Mouse (Mus musculus) heart, embryonic 12.5 days (tissue): ENCODE measurements around the gene Lmbr1. TPM values are rescaled to one million over a fixed set of nuclear protein-coding genes. Genes with fewer than 3 reads are reported as not detected.

ENCODE experiments used
- ATAC-seq: fragments of 200-750 bp; cut with Nextera tagmentation; 2 replicates; pipeline ENCODE4 v1.8.0; 2017; ENCODE audit warnings: moderate TSS enrichment, moderate library complexity; ENCODE audit not compliant: insufficient number of reproducible peaks, low FRiP score
- H3K27ac ChIP-seq: fragments of 300-500 bp; sonication (generic); 2 replicates; pipeline ENCODE4 v1.5.1; 2016; ENCODE audit warnings: mild to moderate bottlenecking, moderate library complexity; ENCODE audit not compliant: poor library complexity, severe bottlenecking
- H3K27me3 ChIP-seq: fragments of 300-500 bp; sonication (generic); replicated peaks from 2 replicates; pipeline ENCODE4 v1.6.1; 2016; ENCODE audit warnings: mild to moderate bottlenecking, moderate library complexity
- H3K36me3 ChIP-seq: fragments of 300-500 bp; sonication (generic); 2 replicates; pipeline ENCODE4 v1.6.1; 2016; ENCODE audit warnings: mild to moderate bottlenecking, moderate library complexity
- H3K4me1 ChIP-seq: fragments of 300-500 bp; sonication (generic); replicated peaks from 2 replicates; pipeline ENCODE4 v1.6.1; 2016; ENCODE audit warnings: mild to moderate bottlenecking
- H3K4me2 ChIP-seq: fragments of 300-500 bp; sonication (generic); 2 replicates; pipeline ENCODE4 v1.6.1; 2016; ENCODE audit warnings: mild to moderate bottlenecking, moderate library complexity
- H3K4me3 ChIP-seq: fragments of 300-500 bp; sonication (generic); 2 replicates; pipeline ENCODE4 v1.5.1; 2016; ENCODE audit warnings: mild to moderate bottlenecking
- H3K9ac ChIP-seq: fragments of 300-500 bp; sonication (generic); 2 replicates; pipeline ENCODE4 v1.6.1; 2016; ENCODE audit warnings: mild to moderate bottlenecking, moderate library complexity
- H3K9me3 ChIP-seq: fragments of 300-500 bp; sonication (generic); replicated peaks from 2 replicates; pipeline ENCODE4 v1.6.1; 2016; ENCODE audit warnings: mild to moderate bottlenecking, moderate library complexity
- WGBS: fragments of 180-500 bp; shearing (Covaris S2); methylation state at CpG from one replicate; pipeline ENCODE4 v1.1.7; 2016; 5-methylcytosine and 5-hydroxymethylcytosine counted together
- polyA plus RNA-seq: library from polyadenylated mRNA; unstranded; fragments of >200 nt; fragmentation: Nextera tagmentation; extraction: Ambion mirVana; gene quantifications from 2 replicates; pipeline ENCODE4 v1.2.1, GENCODE M21; 2016

Gene Lmbr1
- polyA plus RNA-seq, 1 experiment from 2014 or later = 14.3 TPM

GRCm38 (mm10) chr5:29377590-29378297 is 446 bp downstream of the Lmbr1 start:
- 1% methylated on average over 47 of the region's 47 CpGs for WGBS
- ATAC-seq = peak; percentile 75
- Histone ChIP-seq H3K27me3 (no peaks in the 10 kb centered on the region), H3K4me3 (peak overlapping the region; percentile 78), H3K4me1 (peaks cover 14% of the 10 kb centered on the region), H3K36me3 (no peaks in the 10 kb centered on the region), H3K9me3 (no peaks in the 10 kb centered on the region), H3K4me2 (peak overlapping the region; percentile 90), H3K9ac (peak overlapping the region; percentile 82), H3K27ac (no peak overlapping the region)

DNA sequence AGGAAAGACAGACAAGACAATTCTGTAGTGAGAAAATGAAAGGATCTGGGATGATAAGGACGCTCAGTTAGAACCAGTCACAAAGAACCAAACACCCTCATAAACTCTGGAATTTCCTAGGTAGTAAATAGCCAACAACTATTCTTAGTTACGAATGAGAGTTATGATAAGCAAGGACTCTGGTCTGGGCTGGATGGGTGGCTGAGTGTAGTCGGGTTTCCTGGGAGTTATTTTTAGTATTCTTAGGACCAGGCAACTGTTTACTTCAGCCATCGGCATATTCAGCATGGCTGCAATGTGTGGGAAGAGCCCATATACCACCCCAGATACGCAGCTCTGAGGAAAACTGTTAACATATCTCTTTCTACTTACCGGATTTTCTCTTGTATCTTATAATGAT is 14.7 kb downstream of the Lmbr1 start:
- H3K36me3 ChIP-seq = peaks cover 18% of the 10 kb centered on the region
- H3K9me3 ChIP-seq = no peaks in the 10 kb centered on the region
- H3K27me3 ChIP-seq = no peaks in the 10 kb centered on the region
- 0 out of 2 replicates have a peak, but pooled peaks cover 5% of the 10 kb centered on the region for H3K4me1 ChIP-seq
- peak overlapping the region; percentile 24 for H3K4me2 ChIP-seq
- H3K9ac ChIP-seq = no peak overlapping the region
- no peak overlapping the region for H3K27ac ChIP-seq
- no peak overlapping the region for H3K4me3 ChIP-seq
- WGBS = 36% methylated on average over 6 of the region's 6 CpGs
- ATAC-seq = no peak

- 0 out of 2 replicates have a peak, but pooled peaks cover 3% of the 10 kb centered on the region for H3K4me1 ChIP-seq
- H3K36me3 ChIP-seq = no peaks in the 10 kb centered on the region
- no peak for ATAC-seq
- no peak overlapping the region for H3K9ac ChIP-seq
- no peak overlapping the region for H3K27ac ChIP-seq
- H3K4me3 ChIP-seq = no peak overlapping the region
- H3K4me2 ChIP-seq = no peak overlapping the region
- H3K9me3 ChIP-seq = no peaks in the 10 kb centered on the region
- no peaks in the 10 kb centered on the region for H3K27me3 ChIP-seq
- WGBS = 48% methylated on average over 5 of the region's 5 CpGs
Observed at GRCm38 (mm10) chr5:29335836-29336235, 42.4 kb downstream of the Lmbr1 start.

- Histone ChIP-seq H3K4me1 (no peaks in the 10 kb centered on the region), H3K4me3 (no peak overlapping the region), H3K4me2 (no peak overlapping the region), H3K36me3 (no peaks in the 10 kb centered on the region), H3K27ac (no peak overlapping the region), H3K9ac (no peak overlapping the region), H3K9me3 (no peaks in the 10 kb centered on the region), H3K27me3 (no peaks in the 10 kb centered on the region)
- ATAC-seq = no peak
- 93% methylated on average over 2 of the region's 2 CpGs for WGBS
Observed at GRCm38 (mm10) chr5:29322503-29322902, 55.7 kb downstream of the Lmbr1 start.

DNA sequence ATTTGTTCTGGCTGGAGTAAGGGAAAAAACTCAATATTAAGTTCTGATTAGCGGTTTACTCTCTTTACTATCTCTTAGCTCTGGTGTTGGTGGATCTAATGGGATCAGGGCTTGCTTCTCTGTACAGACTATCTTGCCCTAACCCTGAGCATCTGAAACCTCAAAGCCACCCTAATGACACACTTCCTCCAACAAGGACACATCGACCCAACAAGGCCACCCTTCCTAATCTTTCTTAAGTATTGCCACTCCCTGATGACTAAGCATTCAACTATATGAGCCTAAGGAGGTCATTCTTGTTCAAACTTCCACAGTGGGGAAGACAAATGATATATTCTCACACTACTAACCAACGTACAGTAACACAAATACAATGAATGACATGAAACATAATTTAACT is 69.0 kb downstream of the Lmbr1 start:
- H3K27me3 ChIP-seq = no peaks in the 10 kb centered on the region
- H3K36me3 ChIP-seq = peaks cover 6% of the 10 kb centered on the region; the same call in 1 of the 2 replicates
- H3K27ac ChIP-seq = no peak overlapping the region
- H3K4me2 ChIP-seq = no peak overlapping the region
- H3K9me3 ChIP-seq = no peaks in the 10 kb centered on the region
- no peak overlapping the region for H3K4me3 ChIP-seq
- no peak overlapping the region for H3K9ac ChIP-seq
- H3K4me1 ChIP-seq = no peaks in the 10 kb centered on the region
- no peak for ATAC-seq
- 68% methylated on average over 3 of the region's 3 CpGs for WGBS

- no peak overlapping the region for H3K4me3 ChIP-seq
- no peak overlapping the region for H3K9ac ChIP-seq
- no peaks in the 10 kb centered on the region for H3K27me3 ChIP-seq
- H3K36me3 ChIP-seq = no peaks in the 10 kb centered on the region
- H3K4me2 ChIP-seq = no peak overlapping the region
- no peaks in the 10 kb centered on the region for H3K4me1 ChIP-seq
- H3K27ac ChIP-seq = no peak overlapping the region
- no peak for ATAC-seq
- 20% methylated on average over 2 of the region's 2 CpGs for WGBS
- H3K9me3 ChIP-seq = no peaks in the 10 kb centered on the region
Observed at GRCm38 (mm10) chr5:29293194-29293593, 85.0 kb downstream of the Lmbr1 start.

- Histone ChIP-seq H3K9ac (no peak overlapping the region), H3K4me1 (no peaks in the 10 kb centered on the region), H3K27me3 (no peaks in the 10 kb centered on the region), H3K4me2 (no peak overlapping the region), H3K36me3 (no peaks in the 10 kb centered on the region), H3K9me3 (no peaks in the 10 kb centered on the region), H3K27ac (no peak overlapping the region), H3K4me3 (no peak overlapping the region)
- ATAC-seq = no peak
- 92% methylated on average over 3 of the region's 3 CpGs for WGBS
Observed at GRCm38 (mm10) chr5:29290110-29290509, 88.1 kb downstream of the Lmbr1 start.

GRCm38 (mm10) chr5:29289703-29290102 is 88.5 kb downstream of the Lmbr1 start:
- WGBS = 67% methylated on average over 6 of the region's 6 CpGs
- no peak for ATAC-seq
- no peaks in the 10 kb centered on the region for H3K4me1 ChIP-seq

DNA sequence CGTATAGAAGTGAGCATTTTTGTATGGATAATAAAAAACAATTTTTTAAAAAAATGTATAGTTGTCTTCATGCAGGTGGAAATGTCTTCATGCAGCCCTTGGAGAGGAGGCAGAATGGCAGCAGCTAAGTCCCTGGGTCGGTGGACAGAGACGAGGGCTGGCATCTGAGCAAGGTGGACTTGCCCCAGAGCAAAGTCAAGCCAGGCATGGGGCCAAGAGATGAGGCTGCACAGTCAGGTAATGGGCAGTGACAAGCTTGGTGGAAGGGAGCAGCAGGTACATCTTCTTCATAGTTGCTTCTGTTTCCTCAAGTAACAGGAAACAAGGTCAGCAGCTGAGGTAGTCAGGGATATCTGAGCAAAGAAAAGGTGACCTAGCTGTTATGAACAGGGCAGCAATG is 97.1 kb downstream of the Lmbr1 start:
- 85% methylated on average over 3 of the region's 3 CpGs for WGBS
- Histone ChIP-seq H3K9ac (no peak overlapping the region), H3K9me3 (no peaks in the 10 kb centered on the region), H3K4me1 (no peaks in the 10 kb centered on the region), H3K36me3 (no peaks in the 10 kb centered on the region), H3K4me3 (no peak overlapping the region), H3K27ac (no peak overlapping the region), H3K4me2 (no peak overlapping the region), H3K27me3 (no peaks in the 10 kb centered on the region)
- no peak for ATAC-seq

More at GRCm38 (mm10) chr5:29289703-29290102, 88.5 kb downstream of the Lmbr1 start:
- H3K4me2 ChIP-seq = no peak overlapping the region
- no peak overlapping the region for H3K4me3 ChIP-seq
- no peak overlapping the region for H3K27ac ChIP-seq
- H3K36me3 ChIP-seq = no peaks in the 10 kb centered on the region
- no peaks in the 10 kb centered on the region for H3K27me3 ChIP-seq
- no peak overlapping the region for H3K9ac ChIP-seq
- H3K9me3 ChIP-seq = no peaks in the 10 kb centered on the region

GRCm38 (mm10) chr5:29274746-29275145 is 103.4 kb downstream of the Lmbr1 start:
- Histone ChIP-seq H3K9ac (no peak overlapping the region), H3K4me2 (no peak overlapping the region), H3K4me1 (no peaks in the 10 kb centered on the region), H3K27ac (no peak overlapping the region), H3K27me3 (no peaks in the 10 kb centered on the region), H3K9me3 (no peaks in the 10 kb centered on the region), H3K36me3 (no peaks in the 10 kb centered on the region; the same call in 1 of the 2 replicates), H3K4me3 (no peak overlapping the region)
- no peak for ATAC-seq

GRCm38 (mm10) chr5:29273426-29273825 is 104.8 kb downstream of the Lmbr1 start:
- 74% methylated on average over 2 of the region's 2 CpGs for WGBS

GRCm38 (mm10) chr5:29270879-29271278 is 107.3 kb downstream of the Lmbr1 start:
- no peak overlapping the region for H3K4me2 ChIP-seq
- no peaks in the 10 kb centered on the region for H3K9me3 ChIP-seq
- no peak overlapping the region for H3K27ac ChIP-seq
- no peaks in the 10 kb centered on the region for H3K27me3 ChIP-seq
- WGBS = 60% methylated on average over 4 of the region's 4 CpGs
- H3K9ac ChIP-seq = no peak overlapping the region
- no peak for ATAC-seq
- no peaks in the 10 kb centered on the region for H3K4me1 ChIP-seq
- no peak overlapping the region for H3K4me3 ChIP-seq
- H3K36me3 ChIP-seq = no peaks in the 10 kb centered on the region; the same call in 1 of the 2 replicates

More at GRCm38 (mm10) chr5:29273426-29273825, 104.8 kb downstream of the Lmbr1 start:
- Histone ChIP-seq H3K27me3 (no peaks in the 10 kb centered on the region), H3K4me3 (no peak overlapping the region), H3K27ac (no peak overlapping the region), H3K4me2 (no peak overlapping the region), H3K9me3 (no peaks in the 10 kb centered on the region), H3K36me3 (no peaks in the 10 kb centered on the region; the same call in 1 of the 2 replicates), H3K4me1 (no peaks in the 10 kb centered on the region), H3K9ac (no peak overlapping the region)
- ATAC-seq = no peak
